In the genomic region with DNA sequence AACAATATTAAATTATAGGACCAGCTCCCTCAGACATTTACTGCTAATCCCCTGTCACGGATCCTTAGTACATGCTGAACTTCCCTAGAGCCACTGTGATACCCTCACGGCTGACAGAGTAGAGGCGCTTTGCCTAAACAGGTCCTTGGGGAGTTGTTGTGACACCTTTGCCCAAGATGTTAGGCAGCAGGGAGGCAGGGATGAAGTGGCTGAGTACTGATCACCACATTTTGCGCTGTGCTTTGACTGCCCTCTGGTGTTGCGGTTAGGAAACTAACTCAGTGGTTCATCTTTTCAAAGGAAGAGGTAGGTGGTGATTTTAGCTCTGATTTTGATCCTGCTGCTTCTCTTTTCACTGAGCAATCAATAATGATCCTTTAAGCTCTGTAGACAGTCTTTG, we compare ENCODE assay signal across 8 mouse cellular contexts. TPM values are rescaled to one million over a fixed set of nuclear protein-coding genes. Genes with fewer than 3 reads are reported as not detected.
DNase-seq lines count a peak whose midpoint lies in the region; ATAC-seq and TF ChIP-seq lines count a peak whose summit lies in the region.

No protein-coding gene starts in this region.

- H3K4me1 ChIP-seq in forebrain, embryonic 11.5 days (replicated peaks; ENCODE audit: control insufficient read depth, insufficient read depth, low read length) = no peaks in the 10 kb centered on the region
- peaks cover 3% of the 10 kb centered on the region; the same call in 1 of the 2 replicates for H3K4me1 ChIP-seq in hindbrain, embryonic 15.5 days (replicated peaks)
- H3K4me1 ChIP-seq in midbrain, embryonic 15.5 days = no peaks in the 10 kb centered on the region
- no peaks in the 10 kb centered on the region for H3K4me1 ChIP-seq in stomach, postnatal 0 days (replicated peaks; ENCODE audit: control insufficient read depth, insufficient read depth)

- whole genome bisulfite sequencing in forebrain, embryonic 11.5 days = 44% methylated on average over 5 of the region's 5 CpGs
- 47% methylated on average over 5 of the region's 5 CpGs for whole genome bisulfite sequencing in hindbrain, embryonic 15.5 days
- 36% methylated on average over 5 of the region's 5 CpGs for WGBS in midbrain, embryonic 15.5 days
- 49% methylated on average over 5 of the region's 5 CpGs for WGBS in stomach, postnatal 0 days

- TF ChIP-seq EP300 in stomach, postnatal 0 days (optimal IDR thresholded peaks at IDR 0.05) = no peak

- H3K9me3 ChIP-seq in forebrain, embryonic 11.5 days (ENCODE audit: control insufficient read depth, low read length) = no peaks in the 10 kb centered on the region
- H3K9me3 ChIP-seq in hindbrain, embryonic 15.5 days = no peaks in the 10 kb centered on the region
- H3K9me3 ChIP-seq in midbrain, embryonic 15.5 days = no peaks in the 10 kb centered on the region
- H3K9me3 ChIP-seq in stomach, postnatal 0 days (ENCODE audit: control insufficient read depth, low read length) = no peaks in the 10 kb centered on the region

- TF ChIP-seq CTCF in stomach, postnatal 0 days (IDR thresholded peaks at IDR 0.05; ENCODE audit: low read depth) = peak; percentile 97

- no peak overlapping the region for H3K27ac ChIP-seq in forebrain, embryonic 11.5 days (ENCODE audit: low read depth, low read length)
- no peak overlapping the region for H3K27ac ChIP-seq in hindbrain, embryonic 15.5 days (replicated peaks)
- no peak overlapping the region for H3K27ac ChIP-seq in midbrain, embryonic 15.5 days
- no peak overlapping the region for H3K27ac ChIP-seq in stomach, postnatal 0 days (replicated peaks)

- no peak overlapping the region for H3K4me3 ChIP-seq in forebrain, embryonic 11.5 days (ENCODE audit: low read depth, low read length)
- H3K4me3 ChIP-seq in hindbrain, embryonic 15.5 days = no peak overlapping the region
- no peak overlapping the region for H3K4me3 ChIP-seq in midbrain, embryonic 15.5 days
- H3K4me3 ChIP-seq in stomach, postnatal 0 days (ENCODE audit: low read depth, low read length) = no peak overlapping the region

- H3K36me3 ChIP-seq in forebrain, embryonic 11.5 days (ENCODE audit: control insufficient read depth, insufficient read depth, low read length) = no peaks in the 10 kb centered on the region; the same call in 1 of the 2 replicates
- H3K36me3 ChIP-seq in hindbrain, embryonic 15.5 days = peaks cover 13% of the 10 kb centered on the region
- H3K36me3 ChIP-seq in midbrain, embryonic 15.5 days (replicated peaks) = peaks cover 10% of the 10 kb centered on the region
- peaks cover 11% of the 10 kb centered on the region for H3K36me3 ChIP-seq in stomach, postnatal 0 days (ENCODE audit: control insufficient read depth, insufficient read depth, low read length)

- H3K9ac ChIP-seq in forebrain, embryonic 11.5 days (ENCODE audit: low read length) = no peak overlapping the region
- H3K9ac ChIP-seq in hindbrain, embryonic 15.5 days = no peak overlapping the region
- no peak overlapping the region for H3K9ac ChIP-seq in midbrain, embryonic 15.5 days
- no peak overlapping the region for H3K9ac ChIP-seq in stomach, postnatal 0 days (ENCODE audit: low read length)

- ATAC-seq in forebrain, embryonic 11.5 days (replicated peaks; ENCODE audit: low FRiP score) = peak; percentile 55; the same call in 1 of the 2 replicates
- 0 out of 2 replicates have a peak, but pooled peaks have one; percentile 48 for ATAC-seq in hindbrain, embryonic 15.5 days (ENCODE audit: low FRiP score, low read depth)
- 0 out of 2 replicates have a peak, but pooled peaks have one; percentile 39 for ATAC-seq in midbrain, embryonic 15.5 days (replicated peaks)
- no peak for ATAC-seq in stomach, postnatal 0 days (ENCODE audit: low FRiP score, low TSS enrichment)

- intact Hi-C loops in left cerebral cortex, postnatal 14 days (cut with DNase I) = loop anchor here (5.0 to 10.0 kb wide), 2 partner anchors 136 to 171 kb away; no protein-coding TSS in a partner anchor

- peak; percentile 42 for DNase-seq in ovary, postnatal 36 days (ENCODE audit: low spot score)
- DNase-seq in ovary, adult 18-20 months (ENCODE audit: low spot score) = no peak
- DNase-seq in c-Kit-positive CD71-negative TER-119-negative erythroid progenitor cells, embryonic 14.5 days (ENCODE audit: low read depth) = peak; percentile 29
- no peak for DNase-seq in forebrain, embryonic 11.5 days (ENCODE audit: low spot score)
- peak; percentile 76 to 79 for DNase-seq in left cerebral cortex, postnatal 14 days (ENCODE audit: low spot score in 2 of 2)
- DNase-seq in stomach, postnatal 0 days (ENCODE audit: low spot score) = peak; percentile 58

- no peak overlapping the region for H3K4me2 ChIP-seq in forebrain, embryonic 11.5 days (ENCODE audit: low read depth, low read length, severe bottlenecking)
- no peak overlapping the region for H3K4me2 ChIP-seq in hindbrain, embryonic 15.5 days
- no peak overlapping the region for H3K4me2 ChIP-seq in midbrain, embryonic 15.5 days
- no peak overlapping the region for H3K4me2 ChIP-seq in stomach, postnatal 0 days (replicated peaks; ENCODE audit: low read depth)

- no peaks in the 10 kb centered on the region for H3K27me3 ChIP-seq in forebrain, embryonic 11.5 days (ENCODE audit: control insufficient read depth, insufficient read depth, low read length)
- H3K27me3 ChIP-seq in hindbrain, embryonic 15.5 days = no peaks in the 10 kb centered on the region
- no peaks in the 10 kb centered on the region for H3K27me3 ChIP-seq in midbrain, embryonic 15.5 days (replicated peaks)
- no peaks in the 10 kb centered on the region for H3K27me3 ChIP-seq in stomach, postnatal 0 days (ENCODE audit: control insufficient read depth, insufficient read depth, low read length)

RNA-seq across cellular contexts. Expression of a gene that starts 40.5 kb away (rescaled TPM):
- polyA plus RNA-seq in forebrain, embryonic 11.5 days (2014; fragmentation: Nextera tagmentation; extraction: Ambion mirVana) = 71.5 and 79.9 TPM in 2 replicates
- 41.9 and 45.5 TPM in 2 replicates for polyA plus RNA-seq in hindbrain, embryonic 15.5 days (2015; fragmentation: Nextera tagmentation; extraction: Ambion mirVana)
- total RNA-seq in left cerebral cortex, postnatal 14 days (2021) = 10 to 100 TPM; 34.8 to 37.3 TPM
- 40.2 and 42.1 TPM in 2 replicates for polyA plus RNA-seq in midbrain, embryonic 15.5 days (2015; fragmentation: Nextera tagmentation; extraction: Ambion mirVana)
- 18.2 and 19.3 TPM in 2 replicates for polyA plus RNA-seq in stomach, postnatal 0 days (2015; fragmentation: Nextera tagmentation; extraction: Ambion mirVana)

RNA-seq across cellular contexts. Expression of a gene that starts 40.5 kb away (rescaled TPM):
- polyA plus RNA-seq in forebrain, embryonic 11.5 days (2014; fragmentation: Nextera tagmentation; extraction: Ambion mirVana) = 154 and 167 TPM in 2 replicates
- 147 and 158 TPM in 2 replicates for polyA plus RNA-seq in hindbrain, embryonic 15.5 days (2015; fragmentation: Nextera tagmentation; extraction: Ambion mirVana)
- total RNA-seq in left cerebral cortex, postnatal 14 days (2021) = 10 to 100 TPM; 75.2 to 83.9 TPM
- polyA plus RNA-seq in midbrain, embryonic 15.5 days (2015; fragmentation: Nextera tagmentation; extraction: Ambion mirVana) = 143 and 155 TPM in 2 replicates
- polyA plus RNA-seq in stomach, postnatal 0 days (2015; fragmentation: Nextera tagmentation; extraction: Ambion mirVana) = 86.8 and 90.7 TPM in 2 replicates

Comparison
In these comparisons a context has a peak if more than half of its experiments do, and no peak if none do; other contexts are left out.
1. DNase-seq: peak in ovary, postnatal 36 days (single experiment), c-Kit-positive CD71-negative TER-119-negative erythroid progenitor cells, embryonic 14.5 days (single experiment), left cerebral cortex, postnatal 14 days (2 of 2) and stomach, postnatal 0 days (single experiment); none in ovary, adult 18-20 months (single experiment) and forebrain, embryonic 11.5 days (single experiment).